Mouse (Mus musculus) brain, embryonic 14.5 days (tissue): ENCODE results near the gene Klri2.

Source experiments
- CTCF ChIP-seq: fragments of 200-500 bp; IDR thresholded peaks from 2 replicates; pipeline ENCODE4 v1.5.1; 2012; ENCODE audit warnings: inconsistent platforms, mild to moderate bottlenecking, moderate library complexity, borderline replicate concordance; ENCODE audit not compliant: insufficient read depth, insufficient read length; ENCODE audit errors: extremely low read depth
- POLR2A ChIP-seq: fragments of 200-500 bp; IDR thresholded peaks from 2 replicates; pipeline ENCODE4 v1.6.1; 2012; ENCODE audit warnings: mild to moderate bottlenecking, inconsistent platforms, borderline replicate concordance; ENCODE audit not compliant: poor library complexity, insufficient read depth, insufficient read length, severe bottlenecking; ENCODE audit errors: extremely low read depth

- TF ChIP-seq CTCF, result no peak
- TF ChIP-seq POLR2A, result no peak
Observed at GRCm38 (mm10) chr6:129747016-129747653, 6.9 kb upstream of the Klri2 start.
